Comparison of ENCODE assay signal across 8 mouse cellular contexts in genomic region chr14:48524135-48524534, GRCm38 (mm10).
DNase-seq lines count a peak whose midpoint lies in the region; ATAC-seq and TF ChIP-seq lines count a peak whose summit lies in the region.

No protein-coding gene starts in this region.

- no peak overlapping the region for H3K4me3 ChIP-seq in forebrain, embryonic 10.5 days
- H3K4me3 ChIP-seq in forebrain, embryonic 12.5 days (replicated peaks) = no peak overlapping the region
- H3K4me3 ChIP-seq in hindbrain, postnatal 0 days (ENCODE audit: low read length) = no peak overlapping the region
- H3K4me3 ChIP-seq in midbrain, postnatal 0 days (ENCODE audit: low read depth, low read length) = no peak overlapping the region

- H3K36me3 ChIP-seq in forebrain, embryonic 10.5 days (replicated peaks) = no peaks in the 10 kb centered on the region
- no peaks in the 10 kb centered on the region for H3K36me3 ChIP-seq in forebrain, embryonic 12.5 days (replicated peaks)
- no peaks in the 10 kb centered on the region for H3K36me3 ChIP-seq in hindbrain, postnatal 0 days (ENCODE audit: insufficient read depth, low read length)
- no peaks in the 10 kb centered on the region for H3K36me3 ChIP-seq in midbrain, postnatal 0 days (ENCODE audit: insufficient read depth, low read length)

- peak; percentile 33 for DNase-seq in forebrain, embryonic 10.5 days (ENCODE audit: extremely low spot score, low spot score)
- peak; percentile 17 for DNase-seq in ovary, postnatal 14 days (ENCODE audit: low spot score)
- DNase-seq in ovary, postnatal 36 days (ENCODE audit: low spot score) = no peak
- peak; percentile 74 to 84 for DNase-seq in cerebellum, postnatal 10 days
- DNase-seq in hindbrain, postnatal 0 days (ENCODE audit: low spot score) = peak; percentile 78
- DNase-seq in midbrain, postnatal 0 days (ENCODE audit: low spot score) = peak; percentile 70
- no peak for DNase-seq in urinary bladder, postnatal 25 days (ENCODE audit: low spot score)

- peak; percentile 82 for TF ChIP-seq CTCF in hindbrain, postnatal 0 days (IDR thresholded peaks at IDR 0.05; ENCODE audit: low read depth)
- peak; percentile 85 for TF ChIP-seq CTCF in midbrain, postnatal 0 days (IDR thresholded peaks at IDR 0.05)

- H3K27me3 ChIP-seq in forebrain, embryonic 10.5 days (ENCODE audit: poor library complexity, severe bottlenecking) = peaks cover 89% of the 10 kb centered on the region
- peaks cover 64% of the 10 kb centered on the region for H3K27me3 ChIP-seq in forebrain, embryonic 12.5 days
- no peaks in the 10 kb centered on the region for H3K27me3 ChIP-seq in hindbrain, postnatal 0 days (ENCODE audit: insufficient read depth, low read length)
- H3K27me3 ChIP-seq in midbrain, postnatal 0 days (ENCODE audit: insufficient read depth, low read length) = 0 out of 2 replicates have a peak, but pooled peaks cover 4% of the 10 kb centered on the region

- no peak overlapping the region for H3K4me2 ChIP-seq in forebrain, embryonic 12.5 days
- no peak overlapping the region for H3K4me2 ChIP-seq in hindbrain, postnatal 0 days (ENCODE audit: low read depth, low read length)
- no peak overlapping the region for H3K4me2 ChIP-seq in midbrain, postnatal 0 days (ENCODE audit: low read depth, low read length, poor library complexity, severe bottlenecking)

- 54% methylated on average over 9 of the region's 9 CpGs for WGBS in forebrain, embryonic 10.5 days
- 46% methylated on average over 9 of the region's 9 CpGs for WGBS in forebrain, embryonic 12.5 days
- 34% methylated on average over 9 of the region's 9 CpGs for WGBS in hindbrain, postnatal 0 days
- WGBS in midbrain, postnatal 0 days = 33% methylated on average over 9 of the region's 9 CpGs

- H3K9me3 ChIP-seq in forebrain, embryonic 10.5 days = no peaks in the 10 kb centered on the region
- H3K9me3 ChIP-seq in forebrain, embryonic 12.5 days = no peaks in the 10 kb centered on the region
- H3K9me3 ChIP-seq in hindbrain, postnatal 0 days (ENCODE audit: low read length) = no peaks in the 10 kb centered on the region
- H3K9me3 ChIP-seq in midbrain, postnatal 0 days (ENCODE audit: low read length) = no peaks in the 10 kb centered on the region

- ATAC-seq in forebrain, embryonic 12.5 days (ENCODE audit: low FRiP score) = no peak
- ATAC-seq in hindbrain, postnatal 0 days = peak; percentile 47; the same call in 1 of the 2 replicates
- peak; percentile 50; the same call in 1 of the 2 replicates for ATAC-seq in midbrain, postnatal 0 days (ENCODE audit: low FRiP score)

- peaks cover 26% of the 10 kb centered on the region for H3K4me1 ChIP-seq in forebrain, embryonic 10.5 days
- H3K4me1 ChIP-seq in forebrain, embryonic 12.5 days = peaks cover 6% of the 10 kb centered on the region
- no peaks in the 10 kb centered on the region for H3K4me1 ChIP-seq in hindbrain, postnatal 0 days (ENCODE audit: insufficient read depth, low read length)
- H3K4me1 ChIP-seq in midbrain, postnatal 0 days (ENCODE audit: insufficient read depth, low read length) = no peaks in the 10 kb centered on the region

- H3K9ac ChIP-seq in forebrain, embryonic 12.5 days = no peak overlapping the region
- no peak overlapping the region for H3K9ac ChIP-seq in hindbrain, postnatal 0 days (replicated peaks; ENCODE audit: low read length)
- no peak overlapping the region for H3K9ac ChIP-seq in midbrain, postnatal 0 days (replicated peaks; ENCODE audit: low read length, poor library complexity, severe bottlenecking)

- H3K27ac ChIP-seq in forebrain, embryonic 10.5 days = no peak overlapping the region
- no peak overlapping the region for H3K27ac ChIP-seq in forebrain, embryonic 12.5 days
- no peak overlapping the region for H3K27ac ChIP-seq in hindbrain, postnatal 0 days
- H3K27ac ChIP-seq in midbrain, postnatal 0 days (ENCODE audit: low read depth, low read length) = no peak overlapping the region

Comparison
In these comparisons a context has a peak if more than half of its experiments do, and no peak if none do; other contexts are left out.
1. DNase-seq: peak in forebrain, embryonic 10.5 days (single experiment), ovary, postnatal 14 days (single experiment), cerebellum, postnatal 10 days (2 of 2), hindbrain, postnatal 0 days (single experiment) and midbrain, postnatal 0 days (single experiment); none in ovary, postnatal 36 days (single experiment) and urinary bladder, postnatal 25 days (single experiment).